Mouse (Mus musculus) hindlimb bud, embryonic 11.5 days (tissue): ENCODE measurements around the gene Gdf15.

Source experiments
- DNase-seq: peaks from one replicate; pipeline ENCODE4 v3.0.0-alpha.2; 2012; ENCODE audit warnings: low read depth, low spot score; ENCODE audit errors: extremely low spot score

The Gdf15 gene

GRCm38 (mm10) chr8:70657739-70658138 lies 25.5 kb upstream of the Gdf15 start:
- no peak for DNase-seq

- DNase-seq: no peak
These were observed 25.0 kb upstream of the Gdf15 start for GRCm38 (mm10) chr8:70657214-70657613.

- DNase-seq: no peak
These were observed 24.0 kb upstream of the Gdf15 start for GRCm38 (mm10) chr8:70656193-70656790.

GRCm38 (mm10) chr8:70655469-70655868 lies 23.2 kb upstream of the Gdf15 start:
- no peak for DNase-seq

- no peak for DNase-seq
These were observed 21.9 kb upstream of the Gdf15 start for GRCm38 (mm10) chr8:70654121-70654520.

- no peak for DNase-seq
These were observed 21.0 kb upstream of the Gdf15 start for GRCm38 (mm10) chr8:70653226-70653625.

- DNase-seq: no peak
These were observed 18.1 kb upstream of the Gdf15 start for GRCm38 (mm10) chr8:70650351-70650750.

- no peak for DNase-seq
These were observed 17.1 kb upstream of the Gdf15 start for GRCm38 (mm10) chr8:70649324-70649723.

GRCm38 (mm10) chr8:70648921-70649320 lies 16.7 kb upstream of the Gdf15 start:
- DNase-seq: no peak

GRCm38 (mm10) chr8:70648164-70648442 lies 15.8 kb upstream of the Gdf15 start:
- DNase-seq: no peak

- DNase-seq: no peak
These were observed 15.3 kb upstream of the Gdf15 start for GRCm38 (mm10) chr8:70647343-70648163.

GRCm38 (mm10) chr8:70646775-70647174 lies 14.5 kb upstream of the Gdf15 start:
- no peak for DNase-seq

GRCm38 (mm10) chr8:70646369-70646768 lies 14.1 kb upstream of the Gdf15 start:
- DNase-seq: no peak

- no peak for DNase-seq
These were observed 13.4 kb upstream of the Gdf15 start for GRCm38 (mm10) chr8:70645501-70646224.

GRCm38 (mm10) chr8:70644065-70644464 lies 11.8 kb upstream of the Gdf15 start:
- no peak for DNase-seq

- DNase-seq: no peak
These were observed 10.8 kb upstream of the Gdf15 start for GRCm38 (mm10) chr8:70643019-70643418.

GRCm38 (mm10) chr8:70638752-70639151 lies 6.5 kb upstream of the Gdf15 start:
- no peak for DNase-seq

- no peak for DNase-seq
These were observed 4.6 kb upstream of the Gdf15 start for GRCm38 (mm10) chr8:70636838-70637237.

- DNase-seq: no peak
These were observed 3.3 kb upstream of the Gdf15 start for GRCm38 (mm10) chr8:70635527-70635926.

GRCm38 (mm10) chr8:70634066-70634465 lies 1.8 kb upstream of the Gdf15 start:
- no peak for DNase-seq

GRCm38 (mm10) chr8:70631436-70631835 lies 820 bp downstream of the Gdf15 start:
- DNase-seq: no peak
